Mouse (Mus musculus): ENCODE measurements around the gene Rtn4r. TPM values are rescaled to one million over a fixed set of nuclear protein-coding genes. Genes with fewer than 3 reads are reported as not detected.

The Rtn4r gene
- polyA plus RNA-seq, 1 experiment from 2014 or later = 10.7 TPM

DNA sequence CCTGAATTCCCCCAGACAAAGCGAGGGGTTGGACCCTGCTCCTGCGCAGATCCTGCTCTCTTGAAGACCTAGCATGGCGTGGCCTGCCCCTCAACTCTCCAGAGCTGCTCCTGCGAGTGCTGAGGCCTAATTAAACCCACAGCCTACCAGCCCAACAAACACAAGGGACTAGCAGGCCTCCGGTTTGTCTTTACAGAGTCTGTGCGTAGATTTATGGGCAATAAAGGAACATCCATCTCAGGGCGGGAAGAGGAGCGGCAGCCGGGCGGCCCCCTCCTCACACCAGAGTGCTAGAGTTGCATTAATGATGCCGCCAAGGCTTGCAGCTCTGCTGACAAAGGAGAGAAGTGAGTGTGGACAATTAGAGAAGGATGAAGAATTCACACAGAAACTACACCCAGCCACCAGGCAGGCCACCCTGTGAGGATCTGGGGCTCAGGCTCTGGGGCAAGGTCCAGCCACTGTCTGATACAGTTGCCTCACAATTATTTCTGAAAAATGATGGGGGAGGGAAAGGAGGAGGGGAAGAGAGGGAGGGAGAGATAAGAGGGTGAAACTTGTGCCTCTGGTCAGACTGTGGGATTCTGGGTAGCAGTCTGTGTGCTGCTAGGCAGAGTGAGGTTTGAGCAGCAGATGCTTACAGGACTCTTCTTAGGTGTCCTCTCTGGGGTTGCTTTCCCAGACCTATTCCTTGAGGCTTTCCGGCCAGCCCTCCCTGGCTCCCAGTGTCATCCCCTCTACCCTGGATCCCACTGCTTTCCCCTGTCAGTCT, 29.3 kb downstream of the Rtn4r start:
- no peak overlapping the region; the same call in 1 of the 2 replicates for H3K9ac ChIP-seq (ENCODE audit: low read length)
- ATAC-seq (ENCODE audit: insufficient read depth, low FRiP score, low TSS enrichment) = peak; percentile 65
- H3K4me2 ChIP-seq (ENCODE audit: low read depth) = no peak overlapping the region
- no peaks in the 10 kb centered on the region for H3K9me3 ChIP-seq (ENCODE audit: control insufficient read depth, low read length)
- H3K27ac ChIP-seq (ENCODE audit: low read depth, low read length) = peak overlapping the region; percentile 57
- WGBS = 18% methylated on average over 12 of the region's 12 CpGs
- DNase-seq (ENCODE audit: low spot score) = peak; percentile 63
- no peaks in the 10 kb centered on the region for H3K36me3 ChIP-seq (ENCODE audit: control insufficient read depth, insufficient read depth, low read length)
- H3K27me3 ChIP-seq (ENCODE audit: control insufficient read depth, insufficient read depth, low read length) = 0 out of 2 replicates have a peak, but pooled peaks cover 3% of the 10 kb centered on the region
- peaks cover 23% of the 10 kb centered on the region for H3K4me1 ChIP-seq (ENCODE audit: control insufficient read depth, insufficient read depth, low read length)
- no peak overlapping the region for H3K4me3 ChIP-seq (ENCODE audit: low read depth, low read length)

DNA sequence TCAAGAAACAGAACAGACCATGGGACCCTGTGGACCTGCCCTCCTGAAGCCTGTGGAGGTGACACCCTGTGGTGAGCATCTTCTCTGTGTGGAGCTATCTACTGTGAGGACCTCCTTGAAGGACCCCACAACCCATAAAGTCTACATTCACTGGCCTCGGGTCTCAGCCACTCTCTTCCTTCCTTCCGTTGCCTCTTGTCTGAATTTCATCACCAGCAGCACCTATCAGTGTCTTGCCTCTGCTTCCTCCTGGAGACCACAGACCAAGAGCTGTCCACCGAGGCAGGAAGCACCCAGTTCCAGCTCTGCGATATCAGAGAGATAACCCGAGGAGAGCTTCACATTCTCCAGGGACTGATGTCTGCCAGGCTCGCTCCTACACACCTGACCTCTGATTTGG, 31.8 kb downstream of the Rtn4r start:
- Histone ChIP-seq H3K9me3 (ENCODE audit: control insufficient read depth, low read length) (no peaks in the 10 kb centered on the region), H3K9ac (ENCODE audit: low read length) (no peak overlapping the region), H3K27ac (ENCODE audit: low read depth, low read length) (no peak overlapping the region), H3K27me3 (ENCODE audit: control insufficient read depth, insufficient read depth, low read length) (0 out of 2 replicates have a peak, but pooled peaks cover 3% of the 10 kb centered on the region), H3K4me1 (ENCODE audit: control insufficient read depth, insufficient read depth, low read length) (peaks cover 24% of the 10 kb centered on the region), H3K4me2 (ENCODE audit: low read depth) (no peak overlapping the region), H3K36me3 (ENCODE audit: control insufficient read depth, insufficient read depth, low read length) (no peaks in the 10 kb centered on the region), H3K4me3 (ENCODE audit: low read depth, low read length) (no peak overlapping the region)
- WGBS = 89% methylated on average over 6 of the region's 6 CpGs
- no peak for ATAC-seq (ENCODE audit: insufficient read depth, low FRiP score, low TSS enrichment)
- DNase-seq (ENCODE audit: low spot score) = no peak

DNA sequence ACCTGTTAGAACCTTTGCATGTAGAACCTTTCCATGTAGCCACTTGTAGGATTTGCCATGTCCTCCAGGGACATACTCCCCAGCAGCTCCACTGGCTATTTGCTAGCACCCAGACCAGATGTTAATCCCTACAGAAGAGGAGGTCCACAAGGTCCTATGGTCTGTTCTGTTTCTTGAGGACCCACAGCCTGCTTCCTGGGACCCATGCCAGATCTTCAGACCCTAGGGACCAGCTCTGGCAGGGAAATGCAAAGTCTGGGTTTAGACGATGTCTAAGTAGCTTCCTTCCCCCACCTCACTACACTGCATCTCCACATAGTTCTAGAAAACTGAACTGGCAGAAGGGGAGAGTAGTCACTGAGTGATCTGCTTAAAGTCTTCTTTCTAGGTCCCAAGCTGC, 32.3 kb downstream of the Rtn4r start:
- 89% methylated on average over 1 of the region's 1 CpGs for WGBS
- 0 out of 2 replicates have a peak, but pooled peaks cover 3% of the 10 kb centered on the region for H3K27me3 ChIP-seq (ENCODE audit: control insufficient read depth, insufficient read depth, low read length)
- peaks cover 22% of the 10 kb centered on the region for H3K4me1 ChIP-seq (ENCODE audit: control insufficient read depth, insufficient read depth, low read length)
- H3K9me3 ChIP-seq (ENCODE audit: control insufficient read depth, low read length) = no peaks in the 10 kb centered on the region
- H3K4me3 ChIP-seq (ENCODE audit: low read depth, low read length) = no peak overlapping the region
- no peak for DNase-seq (ENCODE audit: low spot score)
- no peak overlapping the region for H3K9ac ChIP-seq (ENCODE audit: low read length)
- no peaks in the 10 kb centered on the region for H3K36me3 ChIP-seq (ENCODE audit: control insufficient read depth, insufficient read depth, low read length)
- no peak overlapping the region for H3K4me2 ChIP-seq (ENCODE audit: low read depth)
- no peak for ATAC-seq (ENCODE audit: insufficient read depth, low FRiP score, low TSS enrichment)
- no peak overlapping the region for H3K27ac ChIP-seq (ENCODE audit: low read depth, low read length)

DNA sequence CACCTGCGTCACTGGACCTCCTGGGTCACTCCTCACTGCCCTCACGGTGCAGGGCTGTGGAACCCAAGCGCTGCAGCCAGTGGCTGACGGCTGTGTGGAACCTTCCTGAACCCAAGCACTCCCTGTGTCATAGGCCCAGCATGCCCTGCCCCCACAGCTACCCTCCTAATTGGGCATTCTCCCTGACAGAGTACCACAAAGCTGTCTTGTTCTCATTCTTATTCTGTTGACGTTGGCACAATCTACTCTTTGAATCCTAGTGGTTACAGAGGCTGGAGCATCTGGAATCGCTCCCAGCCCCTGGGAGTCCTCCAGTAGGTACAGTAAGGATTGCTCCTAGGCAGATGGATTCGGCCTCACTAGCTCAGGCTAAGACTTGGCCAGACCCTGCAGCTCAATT, 33.1 kb downstream of the Rtn4r start:
- H3K4me3 ChIP-seq (ENCODE audit: low read depth, low read length) = no peak overlapping the region
- no peaks in the 10 kb centered on the region for H3K36me3 ChIP-seq (ENCODE audit: control insufficient read depth, insufficient read depth, low read length)
- ATAC-seq (ENCODE audit: insufficient read depth, low FRiP score, low TSS enrichment) = no peak
- H3K9me3 ChIP-seq (ENCODE audit: control insufficient read depth, low read length) = no peaks in the 10 kb centered on the region
- no peak overlapping the region for H3K9ac ChIP-seq (ENCODE audit: low read length)
- no peak overlapping the region for H3K27ac ChIP-seq (ENCODE audit: low read depth, low read length)
- peaks cover 23% of the 10 kb centered on the region for H3K4me1 ChIP-seq (ENCODE audit: control insufficient read depth, insufficient read depth, low read length)
- WGBS = 73% methylated on average over 7 of the region's 7 CpGs
- peak; percentile 30 for DNase-seq (ENCODE audit: low spot score)
- H3K27me3 ChIP-seq (ENCODE audit: control insufficient read depth, insufficient read depth, low read length) = 0 out of 2 replicates have a peak, but pooled peaks cover 3% of the 10 kb centered on the region
- no peak overlapping the region for H3K4me2 ChIP-seq (ENCODE audit: low read depth)

DNA sequence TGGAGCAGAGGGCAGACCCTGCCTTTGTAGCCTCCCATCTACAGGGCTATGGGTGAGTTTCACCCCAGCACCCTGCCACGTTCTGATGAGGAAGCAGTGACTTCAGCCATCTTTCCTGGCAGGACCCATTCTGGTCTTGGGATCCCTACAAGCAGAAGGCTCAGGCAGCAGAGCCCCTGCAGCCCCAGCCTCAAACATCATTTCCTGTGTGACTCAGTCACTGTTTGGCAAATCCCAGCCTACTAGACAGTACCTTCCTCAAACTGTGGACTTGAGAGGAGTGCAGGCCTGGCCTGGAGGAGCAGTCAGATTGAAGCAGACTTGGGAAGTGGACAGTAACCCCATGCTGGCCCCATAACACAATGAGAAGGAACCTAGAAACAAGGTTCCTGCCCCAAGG, 33.7 kb downstream of the Rtn4r start:
- no peak overlapping the region for H3K27ac ChIP-seq (ENCODE audit: low read depth, low read length)
- no peak for DNase-seq (ENCODE audit: low spot score)
- no peak overlapping the region for H3K4me3 ChIP-seq (ENCODE audit: low read depth, low read length)
- 0 out of 2 replicates have a peak, but pooled peaks cover 3% of the 10 kb centered on the region for H3K27me3 ChIP-seq (ENCODE audit: control insufficient read depth, insufficient read depth, low read length)
- H3K9me3 ChIP-seq (ENCODE audit: control insufficient read depth, low read length) = no peaks in the 10 kb centered on the region
- peaks cover 22% of the 10 kb centered on the region for H3K4me1 ChIP-seq (ENCODE audit: control insufficient read depth, insufficient read depth, low read length)
- no peaks in the 10 kb centered on the region for H3K36me3 ChIP-seq (ENCODE audit: control insufficient read depth, insufficient read depth, low read length)
- H3K9ac ChIP-seq (ENCODE audit: low read length) = no peak overlapping the region
- no peak overlapping the region for H3K4me2 ChIP-seq (ENCODE audit: low read depth)
- ATAC-seq (ENCODE audit: insufficient read depth, low FRiP score, low TSS enrichment) = no peak
- WGBS = 50% methylated on average over 1 of the region's 1 CpGs

DNA sequence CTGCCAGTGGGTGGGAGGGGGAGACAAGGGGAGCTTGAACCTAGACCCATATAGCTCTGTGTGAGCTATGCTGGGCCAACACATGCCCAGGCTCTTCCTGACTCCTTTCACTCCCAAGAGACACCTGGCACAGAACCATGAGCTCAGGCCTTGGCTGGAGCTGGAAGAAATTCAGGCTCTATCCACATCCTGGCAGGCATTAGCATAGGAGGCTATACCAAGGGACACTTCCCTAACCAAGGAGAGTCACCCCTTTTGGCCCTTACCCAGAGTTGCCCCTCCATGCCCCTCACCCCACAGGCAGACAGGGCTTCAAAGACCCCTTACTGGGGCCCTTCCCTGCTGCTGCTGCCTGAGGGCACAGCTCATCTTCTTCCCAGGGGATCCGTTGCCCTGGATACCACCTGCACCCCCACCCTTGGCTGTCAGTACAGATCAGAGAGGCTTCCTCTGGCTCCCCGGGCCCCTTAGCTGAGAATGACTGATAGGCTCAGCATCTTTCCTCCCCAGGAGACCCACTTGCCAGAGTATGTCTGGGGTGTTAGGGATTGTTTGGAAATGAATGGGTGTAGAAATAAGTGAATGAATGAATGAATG, 37.3 kb downstream of the Rtn4r start:
- DNase-seq (ENCODE audit: low spot score) (no peak), ATAC-seq (ENCODE audit: insufficient read depth, low FRiP score, low TSS enrichment) (no peak)
- Histone ChIP-seq H3K4me2 (ENCODE audit: low read depth) (no peak overlapping the region), H3K36me3 (ENCODE audit: control insufficient read depth, insufficient read depth, low read length) (no peaks in the 10 kb centered on the region), H3K9ac (ENCODE audit: low read length) (no peak overlapping the region), H3K27ac (ENCODE audit: low read depth, low read length) (no peak overlapping the region), H3K9me3 (ENCODE audit: control insufficient read depth, low read length) (no peaks in the 10 kb centered on the region), H3K27me3 (ENCODE audit: control insufficient read depth, insufficient read depth, low read length) (0 out of 2 replicates have a peak, but pooled peaks cover 1% of the 10 kb centered on the region), H3K4me3 (ENCODE audit: low read depth, low read length) (no peak overlapping the region), H3K4me1 (ENCODE audit: control insufficient read depth, insufficient read depth, low read length) (peaks cover 8% of the 10 kb centered on the region)
- 27% methylated on average over 2 of the region's 2 CpGs for WGBS

DNA sequence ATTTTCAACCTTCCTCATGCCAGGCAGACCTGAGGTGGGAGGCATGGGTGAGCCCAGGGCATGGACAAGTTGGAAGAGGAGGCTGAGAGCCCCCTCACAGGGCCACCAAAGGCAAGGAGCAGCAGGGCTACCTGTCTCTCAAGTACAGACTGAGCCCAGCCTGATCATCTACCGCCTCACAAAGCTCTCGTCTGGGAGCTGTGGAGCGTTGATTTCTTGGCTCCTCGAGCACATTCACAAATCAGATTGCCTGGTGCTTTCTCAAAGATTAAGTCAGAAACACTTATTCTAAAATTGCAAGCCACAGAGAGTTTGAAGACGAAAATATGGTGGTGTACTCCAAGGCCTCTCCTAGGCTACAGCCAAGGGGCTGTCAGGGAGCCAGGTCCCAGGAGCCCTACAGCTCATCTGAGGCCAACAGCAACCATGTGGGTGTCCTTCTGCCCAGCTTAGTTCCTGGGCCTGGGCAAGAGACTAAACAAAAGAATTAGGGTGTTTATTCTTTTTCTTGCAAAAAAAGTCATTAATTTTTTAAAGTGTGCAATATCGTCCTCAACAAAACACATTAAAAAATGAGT, 39.3 kb downstream of the Rtn4r start:
- H3K27ac ChIP-seq (ENCODE audit: low read depth, low read length) = no peak overlapping the region
- WGBS = 84% methylated on average over 6 of the region's 6 CpGs
- DNase-seq (ENCODE audit: low spot score) (no peak), ATAC-seq (ENCODE audit: insufficient read depth, low FRiP score, low TSS enrichment) (no peak)
- no peak overlapping the region for H3K4me3 ChIP-seq (ENCODE audit: low read depth, low read length)
- peaks cover 8% of the 10 kb centered on the region for H3K4me1 ChIP-seq (ENCODE audit: control insufficient read depth, insufficient read depth, low read length)
- H3K9me3 ChIP-seq (ENCODE audit: control insufficient read depth, low read length) = no peaks in the 10 kb centered on the region
- no peak overlapping the region for H3K4me2 ChIP-seq (ENCODE audit: low read depth)
- no peaks in the 10 kb centered on the region for H3K27me3 ChIP-seq (ENCODE audit: control insufficient read depth, insufficient read depth, low read length)
- H3K36me3 ChIP-seq (ENCODE audit: control insufficient read depth, insufficient read depth, low read length) = no peaks in the 10 kb centered on the region
- H3K9ac ChIP-seq (ENCODE audit: low read length) = no peak overlapping the region

DNA sequence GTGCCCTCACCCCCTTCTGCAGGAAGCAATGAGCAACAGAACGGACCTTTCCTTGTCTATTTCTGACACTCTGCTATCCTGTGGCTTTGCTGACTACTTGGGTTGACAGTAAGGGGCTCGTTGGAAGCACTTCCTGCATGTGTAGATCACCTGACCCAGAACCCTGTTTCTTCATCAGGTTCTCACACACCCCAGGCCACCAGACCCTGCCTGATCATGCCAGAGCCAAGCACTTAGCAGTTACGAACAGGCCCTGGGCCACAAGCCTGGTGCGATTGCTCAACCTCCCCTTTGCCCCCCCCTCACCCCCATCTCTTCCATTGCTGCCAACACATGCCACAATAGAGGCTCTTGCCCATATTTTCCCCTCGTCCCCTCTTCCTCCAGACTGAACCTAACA, 41.7 kb downstream of the Rtn4r start:
- H3K36me3 ChIP-seq (ENCODE audit: control insufficient read depth, insufficient read depth, low read length) = no peaks in the 10 kb centered on the region
- H3K27me3 ChIP-seq (ENCODE audit: control insufficient read depth, insufficient read depth, low read length) = no peaks in the 10 kb centered on the region
- WGBS = 80% methylated on average over 5 of the region's 5 CpGs
- peaks cover 5% of the 10 kb centered on the region for H3K4me1 ChIP-seq (ENCODE audit: control insufficient read depth, insufficient read depth, low read length)
- no peaks in the 10 kb centered on the region for H3K9me3 ChIP-seq (ENCODE audit: control insufficient read depth, low read length)
- no peak overlapping the region for H3K9ac ChIP-seq (ENCODE audit: low read length)
- H3K4me3 ChIP-seq (ENCODE audit: low read depth, low read length) = no peak overlapping the region
- H3K27ac ChIP-seq (ENCODE audit: low read depth, low read length) = no peak overlapping the region
- no peak overlapping the region for H3K4me2 ChIP-seq (ENCODE audit: low read depth)
- DNase-seq (ENCODE audit: low spot score) = no peak
- no peak for ATAC-seq (ENCODE audit: insufficient read depth, low FRiP score, low TSS enrichment)

Measured in neural tube, embryonic 11.5 days (tissue).